Mouse (Mus musculus) C2C12 (cell line): ENCODE data around the gene Arhgap24. TPM values are rescaled to one million over a fixed set of nuclear protein-coding genes. Genes with fewer than 3 reads are reported as not detected.

ENCODE experiments used
- H3K27me3 ChIP-seq: one replicate; pipeline ENCODE4 v1.6.1; 2011; ENCODE audit not compliant: control insufficient read depth, insufficient read depth, insufficient read length
- H3K36me3 ChIP-seq: one replicate; pipeline ENCODE4 v1.6.1; 2011; ENCODE audit not compliant: control insufficient read depth, insufficient read depth
- H3K4me3 ChIP-seq: one replicate; pipeline ENCODE4 v1.5.1; 2011; ENCODE audit warnings: mild to moderate bottlenecking, control low read depth; ENCODE audit not compliant: poor library complexity, insufficient read depth, severe bottlenecking
- H3K79me2 ChIP-seq: one replicate; pipeline ENCODE4 v1.6.1; 2011; ENCODE audit not compliant: control insufficient read depth, insufficient read depth
- H3K79me3 ChIP-seq: one replicate; pipeline ENCODE4 v1.6.1; 2011; ENCODE audit warnings: low read depth, control low read depth
- H3ac ChIP-seq: one replicate; pipeline ENCODE3; 2011; ENCODE audit warnings: low read depth; ENCODE audit not compliant: control insufficient read depth, insufficient read length
- CEBPB ChIP-seq: IDR thresholded peaks from one replicate; pipeline ENCODE4 v1.6.1; 2011; ENCODE audit warnings: low read depth, mild to moderate bottlenecking, control low read depth, moderate library complexity
- CTCF ChIP-seq: IDR thresholded peaks from one replicate; pipeline ENCODE4 v1.5.1; 2011; ENCODE audit not compliant: control insufficient read depth, insufficient read depth, insufficient read length
- FOSL1 ChIP-seq: IDR thresholded peaks from one replicate; pipeline ENCODE4 v1.8.0; 2011; ENCODE audit warnings: mild to moderate bottlenecking, low read length; ENCODE audit not compliant: poor library complexity, insufficient read depth, severe bottlenecking
- MAX ChIP-seq: IDR thresholded peaks from one replicate; pipeline ENCODE4 v1.6.1; 2011; ENCODE audit warnings: mild to moderate bottlenecking, control low read depth
- MYOD1 ChIP-seq: IDR thresholded peaks from one replicate; pipeline ENCODE4 v1.6.1; 2011; ENCODE audit warnings: low read depth; ENCODE audit not compliant: control insufficient read depth, insufficient read length
- MYOG ChIP-seq: IDR thresholded peaks from one replicate; pipeline ENCODE4 v1.6.1; 2011; ENCODE audit not compliant: control insufficient read depth, insufficient read length; ENCODE audit errors: extremely low read depth
- USF1 ChIP-seq: IDR thresholded peaks from one replicate; pipeline ENCODE4 v1.6.1; 2011; ENCODE audit warnings: low read depth, mild to moderate bottlenecking, control low read depth, moderate library complexity
- polyA plus RNA-seq: library from polyadenylated mRNA; unstranded; fragments of >200 nt; fragmentation: generic; extraction: Trizol; gene quantifications from one replicate; pipeline ENCODE4 v1.2.1, GENCODE M21; 2012; ENCODE audit warnings: missing spikeins

Arhgap24 gene
- polyA plus RNA-seq, 1 experiment: 2.9 TPM

- TF ChIP-seq CTCF: no peak
- TF ChIP-seq FOSL1: no peak
- no peak for TF ChIP-seq MYOG
- TF ChIP-seq MYOD1: no peak
- TF ChIP-seq USF1: no peak
- no peak for TF ChIP-seq MAX
- TF ChIP-seq CEBPB: no peak
- Histone ChIP-seq H3K79me3 (no peaks in the 10 kb centered on the region), H3K36me3 (no peaks in the 10 kb centered on the region), H3K4me3 (no peak overlapping the region), H3K27me3 (no peaks in the 10 kb centered on the region), H3ac (no peak overlapping the region), H3K79me2 (no peaks in the 10 kb centered on the region)
These were observed 185.7 kb downstream of the Arhgap24 start for GRCm38 (mm10) chr5:102666886-102667285.

DNA sequence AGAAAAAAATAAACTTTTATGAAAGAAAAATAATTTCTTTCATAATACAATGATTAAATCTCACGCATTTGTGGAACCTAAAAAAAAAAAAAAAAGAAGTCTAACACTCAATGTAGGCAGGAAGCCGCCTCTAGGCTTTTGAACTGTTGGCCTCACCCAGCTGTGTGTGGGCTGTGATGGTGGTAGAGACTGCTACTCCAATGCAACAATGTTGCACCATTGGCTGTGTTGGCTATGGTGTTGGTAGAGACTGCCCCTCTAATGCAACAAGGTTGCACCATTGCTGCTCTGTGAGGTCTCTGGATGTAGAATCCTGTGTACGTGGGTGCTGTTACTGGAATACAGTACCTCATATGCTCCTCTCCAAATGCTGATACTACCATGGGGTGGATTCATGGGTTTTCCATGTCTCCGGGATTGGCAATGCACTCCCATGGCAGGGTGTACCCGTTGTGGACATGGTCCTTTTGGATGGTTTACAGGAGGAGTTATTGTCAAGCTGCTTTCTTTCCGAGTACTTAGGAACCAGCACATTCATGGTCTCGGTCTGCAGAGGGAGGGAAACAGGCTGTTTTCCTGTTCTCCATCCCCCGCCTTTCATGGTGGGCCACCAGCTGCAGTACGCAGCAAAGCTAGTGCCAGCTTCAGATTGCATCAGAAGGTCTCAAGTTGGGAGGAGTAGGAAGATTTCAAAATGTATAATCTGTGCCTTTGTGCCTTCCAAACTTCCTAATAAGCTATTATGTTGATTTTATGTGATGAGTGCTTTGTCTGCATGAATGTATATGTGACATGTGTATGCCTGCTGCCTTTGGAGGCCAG, 186.8 kb downstream of the Arhgap24 start:
- no peaks in the 10 kb centered on the region for H3K79me2 ChIP-seq
- no peak overlapping the region for H3K4me3 ChIP-seq
- H3K36me3 ChIP-seq: no peaks in the 10 kb centered on the region
- no peak for TF ChIP-seq MAX
- no peak for TF ChIP-seq USF1
- TF ChIP-seq MYOD1: no peak
- TF ChIP-seq MYOG: no peak
- no peak for TF ChIP-seq FOSL1
- TF ChIP-seq CEBPB: no peak
- TF ChIP-seq CTCF: no peak
- H3K27me3 ChIP-seq: no peaks in the 10 kb centered on the region
- H3K79me3 ChIP-seq: no peaks in the 10 kb centered on the region
- H3ac ChIP-seq: no peak overlapping the region

DNA sequence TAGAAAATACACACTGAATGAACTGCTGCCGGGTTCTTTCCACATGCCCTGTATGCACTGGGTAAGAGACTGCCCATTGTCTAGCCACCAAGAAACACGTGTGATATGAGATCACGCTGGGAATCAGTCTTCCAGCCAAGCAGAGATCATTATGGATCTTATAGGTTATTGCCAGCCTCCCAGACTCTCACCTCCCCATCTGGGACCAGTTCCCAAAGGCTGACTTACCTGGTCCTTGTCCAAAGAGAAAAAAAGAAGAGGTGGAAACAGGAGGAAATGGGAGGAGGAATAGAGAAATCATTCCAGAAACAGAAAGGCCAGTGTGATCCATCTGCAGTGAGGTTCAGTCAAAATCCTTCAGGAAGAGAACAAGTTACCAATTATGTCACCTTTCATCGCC, 189.0 kb downstream of the Arhgap24 start:
- no peaks in the 10 kb centered on the region for H3K36me3 ChIP-seq
- no peaks in the 10 kb centered on the region for H3K79me2 ChIP-seq
- H3ac ChIP-seq: no peak overlapping the region
- TF ChIP-seq MYOG (no peak), CTCF (no peak), FOSL1 (no peak), MYOD1 (no peak), MAX (no peak), USF1 (no peak), CEBPB (no peak)
- no peaks in the 10 kb centered on the region for H3K27me3 ChIP-seq
- no peaks in the 10 kb centered on the region for H3K79me3 ChIP-seq
- H3K4me3 ChIP-seq: no peak overlapping the region

GRCm38 (mm10) chr5:102670731-102671345, 189.6 kb downstream of the Arhgap24 start:
- H3ac ChIP-seq: no peak overlapping the region
- no peaks in the 10 kb centered on the region for H3K36me3 ChIP-seq
- no peak for TF ChIP-seq FOSL1
- TF ChIP-seq CEBPB: no peak
- TF ChIP-seq USF1: no peak
- no peak for TF ChIP-seq MYOD1
- TF ChIP-seq MAX: no peak
- TF ChIP-seq CTCF: no peak
- no peak for TF ChIP-seq MYOG
- no peak overlapping the region for H3K4me3 ChIP-seq
- no peaks in the 10 kb centered on the region for H3K79me3 ChIP-seq
- no peaks in the 10 kb centered on the region for H3K27me3 ChIP-seq
- no peaks in the 10 kb centered on the region for H3K79me2 ChIP-seq

GRCm38 (mm10) chr5:102675326-102675725, 194.1 kb downstream of the Arhgap24 start:
- TF ChIP-seq FOSL1 (no peak), CTCF (no peak), MAX (no peak), CEBPB (no peak), MYOD1 (no peak), USF1 (no peak), MYOG (no peak)
- Histone ChIP-seq H3ac (no peak overlapping the region), H3K79me2 (no peaks in the 10 kb centered on the region), H3K27me3 (no peaks in the 10 kb centered on the region), H3K79me3 (no peaks in the 10 kb centered on the region), H3K36me3 (no peaks in the 10 kb centered on the region), H3K4me3 (no peak overlapping the region)
